Mouse (Mus musculus) lung, embryonic 14.5 days (tissue): ENCODE results near the gene Irak3. TPM values are rescaled to one million over a fixed set of nuclear protein-coding genes. Genes with fewer than 3 reads are reported as not detected.
A peak's percentile ranks its signal among the peaks of the same experiment; 100 is the strongest.
"Not testable (repeated sequence)": the region's sequence is repeated elsewhere in the genome, so short reads cannot be mapped to it uniquely, and the experiment has no call there.

Experiments used
- ATAC-seq: fragments of 200-750 bp; cut with Nextera tagmentation; 2 replicates; pipeline ENCODE4 v1.8.0; 2017; ENCODE audit warnings: mild to moderate bottlenecking, moderate TSS enrichment, moderate library complexity; ENCODE audit not compliant: insufficient read depth
- DNase-seq: peaks from one replicate; pipeline ENCODE4 v3.0.0-alpha.2; 2015
- H3K27ac ChIP-seq: fragments of 300-500 bp; sonication (generic); 2 replicates; pipeline ENCODE4 v1.5.1; 2014; ENCODE audit warnings: low read depth, mild to moderate bottlenecking, moderate library complexity
- H3K27me3 ChIP-seq: fragments of 300-500 bp; sonication (generic); 2 replicates; pipeline ENCODE4 v1.6.1; 2014; ENCODE audit warnings: low read length, control low read depth; ENCODE audit not compliant: insufficient read depth
- H3K36me3 ChIP-seq: fragments of 300-500 bp; sonication (generic); 2 replicates; pipeline ENCODE4 v1.6.1; 2014; ENCODE audit warnings: control low read depth; ENCODE audit not compliant: insufficient read depth
- H3K4me1 ChIP-seq: fragments of 300-500 bp; sonication (generic); 2 replicates; pipeline ENCODE4 v1.6.1; 2014; ENCODE audit warnings: antibody characterized with exemption, control low read depth; ENCODE audit not compliant: insufficient read depth
- H3K4me2 ChIP-seq: fragments of 300-500 bp; sonication (generic); 2 replicates; pipeline ENCODE4 v1.6.1; 2014; ENCODE audit warnings: mild to moderate bottlenecking
- H3K4me3 ChIP-seq: fragments of 300-500 bp; sonication (generic); 2 replicates; pipeline ENCODE4 v1.5.1; 2014; ENCODE audit warnings: low read depth, low read length
- H3K9ac ChIP-seq: fragments of 300-500 bp; sonication (generic); 2 replicates; pipeline ENCODE4 v1.6.1; 2014
- H3K9me3 ChIP-seq: fragments of 300-500 bp; sonication (generic); 2 replicates; pipeline ENCODE4 v1.6.1; 2016; ENCODE audit warnings: low read depth, low read length, control low read depth
- CTCF ChIP-seq: IDR thresholded peaks from 2 replicates; pipeline ENCODE4 v1.5.1; 2016; ENCODE audit warnings: antibody characterized with exemption, low read depth
- WGBS: fragments of 180-500 bp; shearing (Covaris S2); extraction: QIAGEN DNeasy Blood & Tissue Kit; methylation state at CpG from one replicate; pipeline ENCODE4 v1.1.7; 2014; 5-methylcytosine and 5-hydroxymethylcytosine counted together
- polyA plus RNA-seq: library from polyadenylated mRNA; unstranded; fragments of >200 nt; fragmentation: Nextera tagmentation; extraction: Ambion mirVana; gene quantifications from 2 replicates; pipeline ENCODE4 v1.2.1, GENCODE M21; 2014

The Irak3 gene
- polyA plus RNA-seq, 1 experiment from 2014 or later, result 0.70 TPM

DNA sequence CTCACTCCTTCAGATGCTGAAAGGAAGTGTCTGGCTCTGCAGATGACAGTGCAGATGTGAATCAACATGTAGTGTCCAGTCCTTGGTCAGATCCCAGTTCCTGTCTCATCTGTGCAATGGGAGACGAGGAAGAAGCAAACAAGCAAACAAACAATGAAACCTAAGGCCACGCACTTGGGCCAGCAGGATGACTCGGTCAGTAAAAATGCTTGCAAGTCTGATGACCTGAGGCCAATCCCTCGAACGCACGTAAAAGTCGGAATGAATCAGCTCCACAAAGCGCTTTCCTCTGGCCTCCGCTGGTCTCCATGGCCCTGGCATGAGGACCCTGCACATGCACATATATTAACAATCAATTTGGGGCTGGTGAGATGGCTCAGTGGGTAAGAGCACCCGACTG lies 17.1 kb upstream of the Irak3 start:
- 85% methylated on average over 10 of the region's 10 CpGs for WGBS
- Histone ChIP-seq H3K9me3 (no peaks in the 10 kb centered on the region), H3K27ac (no peak overlapping the region), H3K36me3 (peaks cover 19% of the 10 kb centered on the region), H3K9ac (no peak overlapping the region), H3K4me2 (no peak overlapping the region), H3K27me3 (no peaks in the 10 kb centered on the region), H3K4me3 (no peak overlapping the region), H3K4me1 (no peaks in the 10 kb centered on the region)
- no peak for DNase-seq
- ATAC-seq, result no peak
- no peak for TF ChIP-seq CTCF

DNA sequence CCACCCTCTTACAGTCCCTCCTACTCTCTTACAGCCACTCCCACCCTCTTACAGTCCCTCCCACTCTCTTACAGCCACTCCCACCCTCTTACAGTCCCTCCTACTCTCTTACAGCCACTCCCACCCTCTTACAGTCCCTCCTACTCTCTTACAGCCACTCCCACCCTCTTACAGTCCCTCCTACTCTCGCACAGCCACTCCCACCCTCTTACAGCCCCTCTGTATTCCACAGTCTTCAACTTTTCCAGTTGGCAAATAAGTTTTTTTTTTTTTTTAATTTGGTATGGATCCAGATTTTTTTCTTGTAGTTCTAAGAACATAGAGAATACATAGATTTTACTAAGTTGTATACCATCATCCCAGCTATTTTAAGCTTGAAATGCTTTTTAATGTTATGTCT lies 15.2 kb upstream of the Irak3 start:
- not testable (repeated sequence) for H3K4me3 ChIP-seq, ATAC-seq, H3K4me2 ChIP-seq, H3K9ac ChIP-seq, DNase-seq, H3K27me3 ChIP-seq, H3K4me1 ChIP-seq, H3K9me3 ChIP-seq, H3K27ac ChIP-seq
- WGBS, result 94% methylated on average over 1 of the region's 1 CpGs
- H3K36me3 ChIP-seq, result peaks cover 19% of the 10 kb centered on the region

DNA sequence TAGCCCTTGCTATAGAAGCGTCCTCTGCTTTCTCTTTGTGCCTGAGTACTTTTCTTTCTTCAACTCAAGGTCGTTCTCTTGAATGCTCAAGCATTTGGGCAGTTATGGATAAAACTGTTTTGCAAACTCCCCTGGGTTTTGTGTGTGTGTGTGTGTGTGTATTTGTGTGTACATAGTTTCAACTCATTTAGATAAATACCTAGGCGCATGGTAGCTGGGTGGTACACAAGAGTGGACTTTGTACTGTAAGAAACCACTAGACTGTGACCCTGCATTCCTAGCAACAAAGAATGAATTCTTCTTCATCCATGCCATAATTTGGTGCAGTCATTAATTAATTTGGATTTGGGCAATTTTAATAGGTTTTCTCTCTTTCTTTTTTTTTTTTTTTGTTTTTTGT lies 8.2 kb upstream of the Irak3 start:
- H3K4me1 ChIP-seq, result no peaks in the 10 kb centered on the region
- no peaks in the 10 kb centered on the region for H3K36me3 ChIP-seq
- 85% methylated on average over 3 of the region's 3 CpGs for WGBS
- H3K9ac ChIP-seq, result no peak overlapping the region
- no peaks in the 10 kb centered on the region for H3K27me3 ChIP-seq
- TF ChIP-seq CTCF, result no peak
- H3K27ac ChIP-seq, result no peak overlapping the region
- no peaks in the 10 kb centered on the region for H3K9me3 ChIP-seq
- ATAC-seq, result no peak
- H3K4me2 ChIP-seq, result peak overlapping the region; percentile 73
- no peak overlapping the region for H3K4me3 ChIP-seq
- no peak for DNase-seq

DNA sequence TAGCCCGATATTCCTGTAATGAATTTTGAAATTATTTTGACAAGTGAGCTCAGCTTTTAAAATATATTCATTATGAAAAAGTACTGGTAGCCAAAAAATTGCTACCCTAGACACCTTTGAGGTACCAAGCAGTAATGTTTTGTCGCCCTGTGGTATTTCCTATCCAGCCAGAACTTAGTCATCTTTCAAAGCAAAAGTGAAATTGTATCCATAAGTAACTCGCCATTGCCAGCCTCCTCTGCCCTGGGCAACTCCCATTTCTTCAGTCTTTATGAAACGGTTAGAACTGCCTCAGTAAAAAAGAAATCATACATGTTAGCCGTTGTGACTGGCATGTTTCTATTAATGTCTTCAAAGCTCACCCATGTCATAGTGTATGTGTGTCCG lies 7.6 kb upstream of the Irak3 start:
- Histone ChIP-seq H3K4me1 (no peaks in the 10 kb centered on the region), H3K27me3 (no peaks in the 10 kb centered on the region), H3K4me2 (peak overlapping the region; percentile 73), H3K9me3 (no peaks in the 10 kb centered on the region), H3K36me3 (no peaks in the 10 kb centered on the region), H3K27ac (no peak overlapping the region), H3K4me3 (peak overlapping the region; percentile 93), H3K9ac (peak overlapping the region; percentile 76)
- TF ChIP-seq CTCF, result no peak
- DNase-seq, result no peak
- 61% methylated on average over 6 of the region's 6 CpGs for WGBS
- ATAC-seq, result no peak

DNA sequence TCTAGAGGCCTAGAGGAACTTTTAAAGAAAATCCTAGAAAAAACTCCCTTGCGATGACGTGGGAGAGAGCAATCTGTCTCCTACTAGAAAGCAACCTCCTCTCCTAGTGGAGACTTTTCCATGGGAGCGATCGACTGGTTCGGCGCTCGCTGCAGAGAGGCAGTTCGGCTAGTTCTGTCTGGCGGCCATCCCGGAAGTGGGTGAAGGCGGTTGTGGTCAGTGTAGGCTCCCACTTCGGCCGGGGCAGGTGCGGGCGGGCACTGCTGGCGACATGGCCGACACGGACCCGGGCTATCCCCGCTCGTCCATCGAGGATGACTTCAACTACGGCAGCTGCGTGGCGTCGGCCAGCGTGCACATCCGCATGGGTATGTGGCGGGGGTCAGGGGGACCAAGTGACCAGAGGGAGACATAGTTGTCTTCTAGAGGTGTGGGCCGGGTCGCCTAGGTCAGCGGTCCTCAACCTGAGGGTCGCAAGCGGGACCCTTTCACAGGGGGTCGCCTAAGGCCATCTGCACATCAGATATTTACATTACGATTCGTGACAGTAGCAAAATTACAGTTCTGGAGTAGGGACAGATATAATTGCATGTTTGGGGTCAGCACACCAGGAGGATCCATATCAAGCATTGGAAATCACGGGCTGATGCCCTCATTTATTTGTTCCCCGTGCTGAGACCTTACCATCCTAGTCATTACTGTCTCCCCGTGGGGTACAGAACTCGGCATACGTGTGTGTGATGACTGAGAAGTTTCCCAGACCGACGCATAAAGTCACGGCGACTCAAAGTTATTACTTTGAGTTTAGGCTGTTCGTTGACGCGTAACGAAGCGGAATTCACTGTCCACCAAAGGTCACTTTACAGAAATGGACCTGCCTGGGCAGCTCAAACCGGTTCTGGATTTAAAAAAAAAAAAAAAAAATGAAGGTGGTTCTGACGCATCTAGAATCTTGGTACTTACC lies 6.9 kb upstream of the Irak3 start:
- H3K27ac ChIP-seq, result no peak overlapping the region
- H3K9ac ChIP-seq, result peak overlapping the region; percentile 76
- H3K27me3 ChIP-seq, result no peaks in the 10 kb centered on the region
- peak; percentile 92 for DNase-seq
- 3% methylated on average over 53 of the region's 53 CpGs for WGBS
- peak overlapping the region; percentile 73 for H3K4me2 ChIP-seq
- no peaks in the 10 kb centered on the region for H3K4me1 ChIP-seq
- peak; percentile 92 for ATAC-seq
- TF ChIP-seq CTCF, result peak; percentile 41
- no peaks in the 10 kb centered on the region for H3K36me3 ChIP-seq
- H3K9me3 ChIP-seq, result no peaks in the 10 kb centered on the region
- peak overlapping the region; percentile 93 for H3K4me3 ChIP-seq

DNA sequence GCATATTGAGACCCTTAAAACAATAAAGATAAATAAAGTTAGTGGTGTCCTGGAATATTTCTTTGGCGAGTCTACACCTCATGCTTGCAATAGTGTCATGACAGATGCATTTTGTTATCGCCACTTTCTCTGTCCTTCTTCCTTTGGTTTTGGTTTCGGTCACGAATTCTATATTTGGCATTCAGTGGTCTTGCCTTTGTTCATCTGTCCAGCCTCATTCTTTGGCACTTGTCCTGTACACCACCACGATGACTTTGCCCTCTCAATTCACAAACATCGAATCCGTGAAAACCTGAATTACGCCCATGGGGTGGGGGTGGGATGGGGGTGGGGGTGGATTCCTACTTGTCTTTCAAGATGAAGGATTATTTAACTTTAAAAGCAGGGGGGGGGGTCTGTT lies 6.1 kb upstream of the Irak3 start:
- no peak overlapping the region for H3K27ac ChIP-seq
- H3K9ac ChIP-seq, result no peak overlapping the region
- H3K4me3 ChIP-seq, result no peak overlapping the region
- no peak overlapping the region for H3K4me2 ChIP-seq
- no peaks in the 10 kb centered on the region for H3K9me3 ChIP-seq
- WGBS, result 79% methylated on average over 8 of the region's 8 CpGs
- TF ChIP-seq CTCF, result no peak
- H3K27me3 ChIP-seq, result no peaks in the 10 kb centered on the region
- H3K36me3 ChIP-seq, result no peaks in the 10 kb centered on the region
- ATAC-seq (peak; percentile 6; the same call in 1 of the 2 replicates), DNase-seq (no peak)
- no peaks in the 10 kb centered on the region for H3K4me1 ChIP-seq

DNA sequence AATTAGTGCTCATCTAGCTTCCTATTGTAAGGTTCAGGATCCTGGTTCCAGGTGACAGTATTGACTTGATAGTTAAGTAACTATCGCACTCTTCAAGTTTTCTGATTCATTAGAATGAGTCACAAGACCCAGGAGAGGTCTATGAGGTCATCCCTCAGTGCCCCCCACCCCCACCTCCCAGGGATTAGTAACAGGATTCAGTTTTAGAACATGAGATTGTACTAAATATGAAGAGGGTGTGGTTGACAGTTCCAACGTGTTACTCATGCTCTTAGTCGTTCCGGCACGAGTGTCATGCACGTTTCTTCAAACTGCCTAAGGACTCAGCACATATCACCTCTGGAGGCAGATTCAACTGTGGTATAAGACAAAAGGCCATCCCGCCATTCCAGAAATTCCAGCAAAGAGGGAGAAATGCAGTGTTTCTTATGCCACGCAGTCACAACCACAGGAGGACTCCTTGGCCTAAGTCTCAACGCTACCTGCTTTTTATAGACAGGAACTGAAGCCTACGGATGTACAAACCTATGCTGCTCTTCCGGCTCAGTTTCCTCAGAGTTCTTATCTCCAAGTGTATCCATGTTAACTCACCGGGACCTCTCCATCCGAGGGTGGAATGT lies 2.8 kb upstream of the Irak3 start:
- Histone ChIP-seq H3K4me2 (no peak overlapping the region), H3K9ac (no peak overlapping the region), H3K4me1 (no peaks in the 10 kb centered on the region), H3K9me3 (no peaks in the 10 kb centered on the region), H3K36me3 (no peaks in the 10 kb centered on the region), H3K27ac (no peak overlapping the region), H3K4me3 (no peak overlapping the region), H3K27me3 (peaks cover 9% of the 10 kb centered on the region; the same call in 1 of the 2 replicates)
- ATAC-seq (no peak), DNase-seq (no peak)
- TF ChIP-seq CTCF, result no peak
- WGBS, result 72% methylated on average over 13 of the region's 13 CpGs
